Mouse (Mus musculus) small intestine, adult 2 months (tissue): ENCODE results near the gene Hsd17b14.
A peak's percentile ranks its signal among the peaks of the same experiment; 100 is the strongest.

ENCODE experiments used
- CTCF ChIP-seq: fragments of 200-500 bp; IDR thresholded peaks from 2 replicates; pipeline ENCODE4 v1.5.1; 2012; ENCODE audit warnings: low read depth, mild to moderate bottlenecking, control low read depth, inconsistent platforms, low read length, moderate library complexity, mixed read lengths; ENCODE audit not compliant: insufficient replicate concordance, insufficient read length; ENCODE audit errors: extremely low read depth
- POLR2A ChIP-seq: fragments of 200-500 bp; IDR thresholded peaks from 2 replicates; pipeline ENCODE4 v1.6.1; 2012; ENCODE audit warnings: low read depth, mild to moderate bottlenecking, control low read depth, inconsistent platforms, low read length, moderate library complexity

DNA sequence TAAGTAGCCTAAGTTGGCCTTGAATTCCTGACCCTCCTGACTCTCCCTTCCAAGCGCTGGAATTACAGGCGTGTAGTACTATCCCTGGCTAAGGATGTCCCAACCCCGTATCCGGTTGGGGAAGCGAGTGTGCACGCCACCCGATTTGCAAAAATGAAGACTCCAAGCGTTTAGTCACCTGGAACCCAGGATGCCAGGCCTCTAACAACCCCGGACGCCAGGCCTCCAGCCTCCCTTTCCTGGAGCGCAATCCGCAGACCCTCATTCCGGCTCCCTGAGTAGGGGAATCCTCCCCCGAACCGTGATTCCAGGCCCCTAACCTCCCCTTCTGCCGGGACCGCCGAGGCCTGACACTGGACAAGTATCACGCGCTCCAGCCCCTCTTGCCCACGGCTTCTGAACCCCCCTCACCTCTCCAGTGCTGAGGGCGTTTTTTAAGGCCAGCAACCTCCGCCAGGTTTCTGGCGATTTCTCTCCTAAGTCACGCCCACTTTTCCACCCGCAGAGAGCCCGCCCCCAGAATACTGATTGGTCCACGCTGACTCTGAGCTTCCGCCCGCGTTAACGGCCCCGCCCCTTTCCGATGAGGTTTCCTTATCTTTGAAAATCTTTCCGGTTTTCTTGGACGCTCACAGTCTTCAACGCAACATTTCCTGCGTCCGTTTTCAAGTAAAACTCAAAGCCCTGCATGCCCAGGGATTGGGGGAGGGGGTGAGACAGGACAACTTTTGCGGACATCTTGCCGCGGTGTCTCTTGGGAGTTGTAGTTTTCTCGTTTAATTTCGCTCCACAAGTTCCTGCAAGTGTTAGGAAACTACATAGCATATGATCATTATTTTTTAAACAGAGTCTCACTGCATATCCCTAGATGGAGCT is 44.5 kb upstream of the Hsd17b14 start, which contains the start of gene Nucb1:
- TF ChIP-seq CTCF (peak; percentile 11; the same call in 1 of the 2 replicates), POLR2A (peak; percentile 85)
